Mouse (Mus musculus) CH12.LX (cell line): ENCODE results near the gene Irf4.

Experiments
- CHD2 ChIP-seq: IDR thresholded peaks from 2 replicates; pipeline ENCODE4 v1.6.1; 2011; ENCODE audit warnings: low read length, improper control_type of control experiment
- CTCF ChIP-seq, 2 experiments: IDR thresholded peaks in 1 of 2; conservative IDR thresholded peaks in 1 of 2; 2 replicates each; pipeline ENCODE4 v1.5.1; 2011 to 2012; ENCODE audit warnings: low read depth in 2 of 2, low read length in 2 of 2, improper control_type of control experiment in 1 of 2, inconsistent platforms in 1 of 2, mild to moderate bottlenecking in 1 of 2, moderate library complexity in 1 of 2
- EP300 ChIP-seq: IDR thresholded peaks from 2 replicates; pipeline ENCODE4 v1.6.1; 2011; ENCODE audit warnings: low read length, improper control_type of control experiment
- MAFK ChIP-seq: IDR thresholded peaks from 2 replicates; pipeline ENCODE4 v1.6.1; 2011; ENCODE audit warnings: low read length, improper control_type of control experiment; ENCODE audit not compliant: insufficient replicate concordance
- MXI1 ChIP-seq: IDR thresholded peaks from 2 replicates; pipeline ENCODE4 v1.6.1; 2011; ENCODE audit warnings: mild to moderate bottlenecking, low read depth, low read length, improper control_type of control experiment
- NELFE ChIP-seq: IDR thresholded peaks from 2 replicates; pipeline ENCODE4 v1.6.1; 2011; ENCODE audit warnings: low read depth, low read length, improper control_type of control experiment
- NRF1 ChIP-seq: IDR thresholded peaks from 2 replicates; pipeline ENCODE4 v1.6.1; 2014; ENCODE audit warnings: low read depth, mild to moderate bottlenecking, inconsistent platforms, low read length, improper control_type of control experiment, moderate library complexity
- PAX5 ChIP-seq: IDR thresholded peaks from 2 replicates; pipeline ENCODE4 v1.6.1; 2012; ENCODE audit warnings: low read length, inconsistent platforms, mixed read lengths
- POLR2A ChIP-seq: IDR thresholded peaks from 2 replicates; pipeline ENCODE4 v1.6.1; 2011; ENCODE audit warnings: low read depth, mild to moderate bottlenecking, improper control_type of control experiment, low read length
- SMC3 ChIP-seq: IDR thresholded peaks from 2 replicates; pipeline ENCODE4 v1.6.1; 2011; ENCODE audit warnings: low read depth, low read length, improper control_type of control experiment
- ZC3H11A ChIP-seq: IDR thresholded peaks from 2 replicates; pipeline ENCODE4 v1.6.1; 2012; ENCODE audit warnings: low read depth, mild to moderate bottlenecking, inconsistent platforms, low read length, improper control_type of control experiment
- ZNF384 ChIP-seq: IDR thresholded peaks from 2 replicates; pipeline ENCODE4 v1.6.1; 2012; ENCODE audit warnings: low read depth, low read length, improper control_type of control experiment, inconsistent platforms

GRCm38 (mm10) chr13:30752581-30753187, 3.7 kb downstream of the Irf4 start:
- TF ChIP-seq EP300 (no peak), POLR2A (no peak; the same call in none of the 2 replicates), MAFK (no peak), SMC3 (no peak), CTCF (conservative IDR thresholded peaks at IDR 0.05 in 1 of 2, IDR thresholded peaks at IDR 0.05 in 1 of 2; ENCODE audit: low read depth in 2 of 2, low read length in 2 of 2) (no peak), ZNF384 (no peak), ZC3H11A (no peak), MXI1 (no peak), CHD2 (no peak), NELFE (no peak), NRF1 (no peak), PAX5 (no peak)
